Mouse (Mus musculus) telencephalon, adult 2 months (tissue): ENCODE results near the gene Zfp423.

Experiments
- DNase-seq: peaks from one replicate; pipeline ENCODE4 v3.0.0-alpha.2; 2011; ENCODE audit warnings: low read depth, low spot score

The Zfp423 gene

DNA sequence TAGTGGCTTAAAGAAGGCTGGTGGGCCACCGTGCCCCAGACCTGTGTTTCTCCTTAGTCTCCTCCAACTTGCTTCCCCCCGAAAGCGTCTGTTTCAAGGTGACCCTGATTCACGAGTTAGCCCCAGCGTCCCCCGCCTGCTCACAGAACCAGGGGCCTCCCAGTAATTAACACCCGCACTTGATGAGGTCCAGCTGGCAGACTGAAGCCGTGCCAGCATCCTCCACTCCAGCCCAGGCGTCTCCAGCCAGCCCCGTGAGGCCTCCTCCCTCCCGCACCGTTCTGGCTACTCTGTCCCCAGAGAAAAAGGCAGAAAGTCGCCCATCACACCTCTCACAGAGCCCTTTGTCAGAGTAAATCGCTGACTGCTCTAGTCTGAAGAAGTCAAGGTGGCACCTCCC lies 213.3 kb downstream of the Zfp423 start:
- DNase-seq, result no peak

DNA sequence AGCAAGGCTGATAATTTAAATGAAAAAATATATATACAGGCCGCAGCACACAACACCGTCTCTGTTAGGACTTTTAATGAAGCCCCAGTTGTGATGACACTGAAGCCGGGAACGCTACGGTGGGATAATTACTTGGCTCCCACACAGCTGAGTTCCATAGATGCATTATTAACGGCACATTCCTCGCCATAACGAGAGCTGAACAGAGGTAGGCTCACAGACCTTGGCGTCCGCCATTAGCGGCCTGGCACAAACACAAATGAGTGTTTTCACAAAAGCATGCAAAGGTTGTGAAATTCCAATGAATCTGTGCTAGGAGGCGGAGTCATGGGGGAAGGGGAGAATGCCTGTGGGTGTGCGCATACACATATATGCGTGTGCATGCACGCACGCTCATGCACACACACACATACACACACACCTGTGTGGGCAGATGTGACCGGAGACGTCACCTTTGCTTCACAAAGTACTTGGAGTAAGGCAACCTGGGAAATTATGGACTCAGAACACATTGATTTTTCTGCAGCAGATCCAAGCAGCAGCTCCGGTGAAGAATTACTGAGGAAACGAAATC lies 214.2 kb downstream of the Zfp423 start:
- no peak for DNase-seq

- no peak for DNase-seq
These were observed 214.8 kb downstream of the Zfp423 start for GRCm38 (mm10) chr8:87744556-87744955.

DNA sequence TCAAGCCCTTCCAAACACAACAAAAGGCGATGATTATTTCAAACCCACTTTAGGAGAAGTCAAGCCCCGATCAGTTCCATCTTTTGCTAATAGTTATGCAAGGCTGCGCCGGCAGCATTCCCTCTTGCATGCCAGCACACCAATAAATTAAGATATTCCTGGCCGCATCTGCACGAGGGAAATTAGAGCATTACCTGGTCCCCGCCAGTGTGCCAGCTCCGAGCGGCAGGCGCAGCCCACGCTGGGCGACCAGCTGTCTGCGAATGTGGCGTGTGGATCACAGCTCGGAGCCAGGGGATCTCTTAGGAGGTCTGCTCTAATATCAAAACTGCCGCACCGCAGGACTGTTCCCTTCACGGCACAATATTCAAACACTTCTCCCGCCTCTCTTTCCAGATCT lies 217.4 kb downstream of the Zfp423 start:
- DNase-seq, result no peak

GRCm38 (mm10) chr8:87740946-87741530 lies 218.4 kb downstream of the Zfp423 start:
- no peak for DNase-seq

DNA sequence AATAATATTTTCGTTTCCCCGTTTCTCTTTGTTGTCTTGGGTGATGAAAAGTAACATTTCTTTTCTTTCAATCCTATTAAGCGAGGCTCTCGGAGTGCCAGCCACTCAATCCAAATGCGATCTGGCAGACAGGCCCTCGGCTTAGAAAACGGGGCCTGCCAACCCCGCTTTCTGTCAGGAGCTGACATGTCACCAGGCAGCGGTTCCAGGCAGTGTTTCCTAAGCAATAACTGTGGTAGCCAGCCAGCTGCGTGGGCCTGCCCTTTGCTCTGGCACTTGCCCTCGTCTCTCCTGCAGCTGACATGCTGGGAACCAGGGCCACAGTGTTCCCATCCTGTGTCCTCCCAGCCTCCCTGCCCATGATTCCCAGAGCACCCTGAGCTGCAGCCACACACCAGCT lies 221.5 kb downstream of the Zfp423 start:
- DNase-seq, result no peak

- no peak for DNase-seq
These were observed 224.5 kb downstream of the Zfp423 start for GRCm38 (mm10) chr8:87734902-87735301.

GRCm38 (mm10) chr8:87734496-87734895 lies 224.9 kb downstream of the Zfp423 start:
- DNase-seq, result no peak

DNA sequence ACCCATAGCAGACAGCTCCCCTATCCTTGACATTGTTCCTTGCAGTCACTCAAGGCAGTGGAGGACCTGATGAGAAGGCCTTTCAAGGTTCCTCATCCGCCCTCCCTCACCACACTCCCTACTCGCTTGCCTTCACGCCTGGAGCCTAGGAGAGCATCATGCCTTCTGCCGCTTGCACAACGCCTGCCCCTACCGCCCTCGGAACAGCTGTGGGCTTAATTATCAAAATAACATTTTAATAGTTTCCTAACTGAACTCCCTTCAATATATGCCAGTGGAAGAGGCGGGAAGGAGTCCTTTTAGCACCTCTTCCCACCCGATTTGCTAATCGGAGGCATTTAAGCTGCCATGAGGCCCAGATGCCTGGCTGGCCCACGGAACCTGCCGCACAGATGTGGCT lies 228.3 kb downstream of the Zfp423 start:
- DNase-seq, result peak; percentile 24

- DNase-seq, result no peak
These were observed 236.4 kb downstream of the Zfp423 start for GRCm38 (mm10) chr8:87723015-87723414.

DNA sequence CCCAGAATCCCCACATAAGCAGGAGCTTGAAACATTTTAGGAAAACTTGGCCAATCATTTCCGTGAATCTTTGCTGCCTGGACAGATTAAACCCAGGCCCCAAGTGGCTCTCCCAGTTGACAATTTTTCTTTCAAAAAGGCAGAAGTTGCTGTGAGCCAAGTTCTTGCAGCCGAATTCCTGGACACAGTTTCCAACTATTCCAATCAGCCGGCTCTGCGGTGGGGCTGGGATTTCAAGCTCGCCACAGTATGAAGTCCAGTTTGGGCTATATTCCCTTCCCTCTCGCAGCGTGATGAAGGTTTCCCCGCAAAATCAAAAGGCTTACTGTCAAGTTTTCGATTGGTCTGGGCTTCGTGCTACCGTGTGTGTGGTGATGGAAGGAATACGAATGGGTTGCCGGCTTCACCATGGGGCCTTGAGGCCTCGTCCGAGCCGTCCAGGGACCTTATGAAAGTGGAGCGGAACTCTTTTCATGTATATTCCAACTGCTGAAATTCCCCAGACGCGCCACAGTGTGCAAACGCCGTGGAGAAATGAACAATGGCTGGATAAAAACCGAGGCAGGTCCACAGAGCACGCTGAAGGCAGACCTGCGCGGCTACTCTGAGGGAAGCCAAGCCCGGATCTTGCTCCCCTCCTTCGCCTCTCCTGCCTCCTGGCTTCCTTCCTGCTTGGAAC lies 240.1 kb downstream of the Zfp423 start:
- no peak for DNase-seq

- DNase-seq, result no peak
These were observed 241.9 kb downstream of the Zfp423 start for GRCm38 (mm10) chr8:87717445-87717844.

DNA sequence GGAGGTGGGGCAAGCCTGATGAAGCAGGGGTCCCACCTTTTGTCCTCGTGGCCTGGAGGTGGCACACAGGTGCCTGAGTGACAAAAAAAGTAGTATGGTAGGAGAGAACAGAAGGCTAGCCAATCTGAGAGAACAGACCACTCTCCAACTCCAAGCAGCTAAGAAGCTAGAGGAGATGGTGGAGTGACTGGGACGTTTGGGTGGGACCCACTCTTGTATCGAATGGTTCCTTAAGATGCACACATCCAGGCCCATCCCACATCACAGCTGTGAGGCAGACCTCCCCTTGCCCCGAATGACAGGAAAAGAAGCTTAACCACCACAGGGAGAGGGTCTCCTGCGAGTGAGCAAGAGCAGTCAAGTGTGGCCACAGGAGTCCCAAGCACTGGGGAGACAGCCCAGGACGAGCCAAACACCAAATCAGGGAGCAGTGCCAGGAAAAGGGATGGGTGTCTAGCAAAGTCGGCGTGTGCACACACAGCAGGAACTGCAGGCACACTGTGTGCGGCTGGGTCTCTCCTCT lies 242.6 kb downstream of the Zfp423 start:
- no peak for DNase-seq

DNA sequence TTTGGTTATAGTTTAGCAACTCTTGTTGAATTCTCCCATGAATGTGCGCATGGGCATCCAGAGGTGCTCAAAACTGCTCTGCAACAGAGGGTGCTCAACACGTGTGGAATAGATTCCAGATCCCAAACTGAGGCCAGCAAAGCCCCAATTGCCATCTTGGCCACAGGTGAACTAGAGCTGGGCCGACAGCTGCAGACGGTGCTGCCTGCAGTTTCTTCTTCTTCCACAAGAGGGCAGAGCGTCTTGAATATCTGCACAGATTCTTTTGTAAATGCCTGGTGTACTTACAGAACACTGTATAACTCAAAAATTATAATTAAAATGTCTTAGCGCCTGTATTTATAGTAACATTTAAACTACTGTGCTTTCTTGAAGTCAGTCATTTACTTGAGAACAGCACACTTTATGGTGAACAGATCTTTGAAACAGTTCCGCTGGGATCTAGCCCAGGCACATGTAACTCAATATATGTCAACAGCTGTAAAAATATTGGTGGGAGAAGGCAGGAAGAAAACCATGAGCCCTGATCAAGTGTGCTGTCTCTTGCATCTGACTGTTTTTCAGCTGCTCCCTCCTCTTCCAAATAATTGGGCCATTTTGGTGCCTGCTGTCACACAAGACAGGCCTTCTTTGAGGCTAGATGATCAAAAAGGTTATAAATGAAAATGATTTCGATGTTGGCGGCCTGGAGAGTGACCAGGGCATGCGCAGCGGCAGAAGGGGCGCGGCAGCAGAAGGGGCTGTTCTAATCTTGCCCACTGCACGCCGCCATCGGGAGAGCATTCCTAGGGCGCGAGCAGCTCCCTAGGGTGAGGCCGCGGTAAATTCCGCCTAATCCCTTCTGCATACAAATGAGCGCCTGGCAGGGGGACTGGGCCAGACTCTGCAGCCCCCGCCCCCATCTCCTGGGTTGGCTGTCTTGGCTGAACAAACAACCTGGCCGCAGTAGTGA lies 243.4 kb downstream of the Zfp423 start:
- DNase-seq, result peak; percentile 32

GRCm38 (mm10) chr8:87713946-87714345 lies 245.4 kb downstream of the Zfp423 start:
- no peak for DNase-seq

DNA sequence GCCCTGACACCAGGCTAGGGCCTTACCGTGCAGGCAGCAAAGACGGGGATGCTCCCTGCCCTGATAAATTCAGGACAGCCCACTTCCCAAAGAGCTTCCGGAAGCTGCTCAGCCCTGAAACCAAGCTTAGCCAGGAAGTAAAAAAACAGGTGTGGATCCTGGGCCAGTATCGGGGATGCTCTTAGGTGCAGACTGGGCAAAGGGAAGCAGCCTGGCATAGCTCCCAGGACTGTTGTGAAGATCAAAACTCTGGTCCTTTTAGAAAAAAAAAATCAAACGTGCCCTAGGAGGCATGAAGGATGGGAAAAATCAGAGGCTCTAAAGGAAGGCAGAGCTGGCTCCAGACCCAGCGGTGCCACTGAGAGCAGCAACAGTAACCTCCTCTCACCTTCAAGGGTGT lies 247.4 kb downstream of the Zfp423 start:
- no peak for DNase-seq

GRCm38 (mm10) chr8:87708127-87708637 lies 251.2 kb downstream of the Zfp423 start:
- no peak for DNase-seq

DNA sequence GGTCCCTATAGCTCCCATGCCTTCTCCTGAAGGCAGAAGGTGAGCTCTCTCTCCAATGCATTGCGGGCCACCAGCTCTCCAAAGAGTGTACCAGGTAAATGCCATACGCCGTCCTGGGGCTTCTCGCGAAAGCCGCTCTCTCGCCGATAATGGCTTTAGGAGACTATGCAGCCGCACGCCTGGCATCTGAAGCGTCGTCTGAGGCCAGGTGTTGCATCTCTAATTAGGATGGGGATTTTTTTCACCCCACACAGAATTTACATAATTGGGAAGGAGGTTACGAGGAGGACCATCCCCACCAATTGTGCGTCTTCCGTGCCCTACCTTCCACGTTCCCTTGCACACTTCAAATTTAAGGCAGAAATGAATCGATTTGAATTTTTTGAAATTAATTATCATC lies 252.2 kb downstream of the Zfp423 start:
- no peak for DNase-seq

DNA sequence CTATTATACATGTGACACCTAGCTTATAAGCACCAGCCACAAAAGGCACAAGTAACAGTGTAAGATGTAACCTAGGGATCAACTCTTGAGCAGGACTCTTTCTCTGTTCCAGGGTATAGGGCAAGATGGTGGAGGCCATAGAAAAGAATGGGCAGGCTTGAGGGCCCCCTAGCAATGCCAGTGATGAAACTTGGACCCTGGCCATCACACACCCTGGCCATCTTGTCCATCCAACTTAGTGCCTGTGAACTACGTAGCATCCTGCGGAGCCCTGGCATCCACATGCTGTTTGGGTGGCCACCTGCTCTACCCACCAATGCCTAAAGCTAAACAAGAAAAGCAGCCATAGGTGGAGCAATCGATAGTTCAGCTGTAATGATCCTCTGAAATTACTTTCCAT lies 254.6 kb downstream of the Zfp423 start:
- DNase-seq, result no peak

DNA sequence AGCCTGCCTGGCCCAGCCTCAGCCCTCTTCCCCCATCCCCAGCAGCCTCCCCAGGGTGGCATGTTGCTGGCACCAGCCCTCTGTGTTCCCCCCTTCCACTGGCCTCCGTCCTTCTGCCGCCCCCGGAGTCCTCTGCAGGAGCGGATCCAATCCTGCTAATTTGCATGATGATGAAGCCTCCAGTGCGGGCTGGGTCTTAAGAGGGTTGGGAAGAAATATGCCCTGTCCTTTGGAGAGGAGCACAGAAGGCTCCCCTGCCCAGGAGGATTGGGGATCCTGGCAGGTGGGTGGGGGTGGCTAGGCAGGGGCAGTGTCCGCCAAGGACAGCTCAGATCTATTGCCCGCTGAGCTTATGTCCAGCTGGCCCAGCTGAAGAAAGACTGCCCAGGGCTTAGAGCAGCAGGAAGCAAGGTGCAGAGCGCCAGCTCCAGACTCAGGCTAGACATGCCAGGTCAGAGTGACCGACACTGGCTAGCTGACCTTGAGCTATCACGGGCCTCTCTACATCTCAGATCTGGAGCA lies 256.5 kb downstream of the Zfp423 start:
- DNase-seq, result no peak

DNA sequence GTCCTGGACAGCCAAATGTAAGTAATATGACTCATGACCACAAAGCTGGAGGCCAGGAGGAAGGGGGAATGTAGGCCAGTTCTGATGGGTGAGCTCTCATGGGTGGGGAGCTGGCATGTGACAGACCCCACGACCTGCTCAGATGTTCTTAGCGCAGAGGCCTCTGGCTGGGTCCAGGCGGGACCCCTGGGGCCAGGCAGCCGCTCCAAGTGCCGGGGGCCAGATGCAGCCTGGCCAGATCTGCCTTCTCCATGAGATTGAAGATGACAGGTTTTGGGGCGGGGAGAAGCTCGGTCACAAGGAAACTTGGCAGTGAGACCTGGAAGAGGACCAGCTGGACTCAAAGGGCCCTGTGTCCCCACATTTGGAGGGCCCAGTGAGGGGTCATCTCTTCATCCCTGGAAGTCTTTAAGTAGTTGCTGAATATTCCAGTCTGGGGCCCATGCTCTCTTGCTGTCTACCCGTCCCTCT lies 257.3 kb downstream of the Zfp423 start:
- no peak for DNase-seq
